In genomic region chr12:102284267-102284610, GRCm38 (mm10) we compare ENCODE assay signal across 8 mouse cellular contexts. TPM values are rescaled to one million over a fixed set of nuclear protein-coding genes. Genes with fewer than 3 reads are reported as not detected.
DNase-seq lines count a peak whose midpoint lies in the region; ATAC-seq and TF ChIP-seq lines count a peak whose summit lies in the region.

No protein-coding gene starts in this region.

- H3K4me1 ChIP-seq in kidney, adult 2 months (ENCODE audit: control insufficient read depth, insufficient read depth, low read length): peaks cover 36% of the 10 kb centered on the region
- peaks cover 24% of the 10 kb centered on the region for H3K4me1 ChIP-seq in embryonic facial prominence, embryonic 10.5 days
- H3K4me1 ChIP-seq in hindbrain, embryonic 16.5 days (ENCODE audit: control insufficient read depth, insufficient read depth, low read depth, low read length): peaks cover 15% of the 10 kb centered on the region
- peaks cover 17% of the 10 kb centered on the region for H3K4me1 ChIP-seq in midbrain, embryonic 12.5 days

- H3K27ac ChIP-seq in kidney, adult 2 months (ENCODE audit: insufficient read depth, low read depth, low read length): peak overlapping the region; percentile 51
- H3K27ac ChIP-seq in embryonic facial prominence, embryonic 10.5 days (replicated peaks): no peak overlapping the region
- H3K27ac ChIP-seq in hindbrain, embryonic 16.5 days (ENCODE audit: low read depth, low read length): no peak overlapping the region; the same call in 1 of the 2 replicates
- H3K27ac ChIP-seq in midbrain, embryonic 12.5 days (replicated peaks): no peak overlapping the region

- H3K9ac ChIP-seq in hindbrain, embryonic 16.5 days (ENCODE audit: low read depth, low read length): no peak overlapping the region
- H3K9ac ChIP-seq in midbrain, embryonic 12.5 days (replicated peaks): no peak overlapping the region

- no peaks in the 10 kb centered on the region for H3K9me3 ChIP-seq in embryonic facial prominence, embryonic 10.5 days
- no peaks in the 10 kb centered on the region for H3K9me3 ChIP-seq in hindbrain, embryonic 16.5 days (ENCODE audit: control insufficient read depth, low read length)
- no peaks in the 10 kb centered on the region for H3K9me3 ChIP-seq in midbrain, embryonic 12.5 days

- no peak for TF ChIP-seq POLR2A in kidney, adult 2 months (IDR thresholded peaks at IDR 0.05; ENCODE audit: low read depth, low read length)

- H3K27me3 ChIP-seq in kidney, adult 2 months (replicated peaks; ENCODE audit: control insufficient read depth, insufficient read depth, low read length): no peaks in the 10 kb centered on the region
- H3K27me3 ChIP-seq in embryonic facial prominence, embryonic 10.5 days (replicated peaks; ENCODE audit: low read depth, poor library complexity, severe bottlenecking): peaks cover 51% of the 10 kb centered on the region
- 0 out of 2 replicates have a peak, but pooled peaks cover 2% of the 10 kb centered on the region for H3K27me3 ChIP-seq in hindbrain, embryonic 16.5 days (replicated peaks; ENCODE audit: control insufficient read depth, insufficient read depth, low read length)
- peaks cover 40% of the 10 kb centered on the region for H3K27me3 ChIP-seq in midbrain, embryonic 12.5 days

- H3K36me3 ChIP-seq in kidney, adult 2 months (ENCODE audit: control insufficient read depth, insufficient read depth, low read length): no peaks in the 10 kb centered on the region
- H3K36me3 ChIP-seq in embryonic facial prominence, embryonic 10.5 days (replicated peaks): no peaks in the 10 kb centered on the region
- no peaks in the 10 kb centered on the region for H3K36me3 ChIP-seq in hindbrain, embryonic 16.5 days (ENCODE audit: control insufficient read depth, insufficient read depth, low read length)
- H3K36me3 ChIP-seq in midbrain, embryonic 12.5 days: no peaks in the 10 kb centered on the region

- no peak for DNase-seq in kidney, adult 2 months
- no peak for DNase-seq in kidney, postnatal 10 days
- no peak for DNase-seq in embryonic facial prominence, embryonic 10.5 days (ENCODE audit: low spot score)
- no peak for DNase-seq in cerebellum, postnatal 36 days
- DNase-seq in cerebellum, adult 9-10 months: no peak
- no peak for DNase-seq in embryo, embryonic 9.5 days (ENCODE audit: extremely low spot score)

- peak overlapping the region; percentile 81; the same call in 1 of the 2 replicates for H3K4me3 ChIP-seq in kidney, adult 2 months (ENCODE audit: insufficient read depth, low read depth, low read length)
- H3K4me3 ChIP-seq in embryonic facial prominence, embryonic 10.5 days: peak overlapping the region; percentile 75
- H3K4me3 ChIP-seq in hindbrain, embryonic 16.5 days (ENCODE audit: low read length): peak overlapping the region; percentile 54
- H3K4me3 ChIP-seq in midbrain, embryonic 12.5 days: no peak overlapping the region

- WGBS in kidney, adult 2 months: 34% methylated on average over 9 of the region's 9 CpGs
- WGBS in embryonic facial prominence, embryonic 10.5 days: 39% methylated on average over 9 of the region's 9 CpGs
- WGBS in hindbrain, embryonic 16.5 days: 29% methylated on average over 9 of the region's 9 CpGs
- 35% methylated on average over 9 of the region's 9 CpGs for WGBS in midbrain, embryonic 12.5 days

- ATAC-seq in hindbrain, embryonic 16.5 days: no peak
- no peak for ATAC-seq in midbrain, embryonic 12.5 days (ENCODE audit: low FRiP score, low read depth)

- TF ChIP-seq CTCF in kidney, adult 2 months (conservative IDR thresholded peaks at IDR 0.05; ENCODE audit: insufficient read depth, insufficient read length, low read depth, low read length): no peak

- H3K4me2 ChIP-seq in hindbrain, embryonic 16.5 days (ENCODE audit: low read length): peak overlapping the region; percentile 99
- peak overlapping the region; percentile 74 for H3K4me2 ChIP-seq in midbrain, embryonic 12.5 days (replicated peaks)

RNA-seq across cellular contexts. Expression of gene Rin3, which starts 1.4 kb away (rescaled TPM):
- polyA plus RNA-seq in kidney, adult 2 months (2012; rRNA removed): 11.6 and 15.4 TPM in 2 replicates
- 3.8 and 4.0 TPM in 2 replicates for polyA plus RNA-seq in embryonic facial prominence, embryonic 10.5 days (2016; fragmentation: Nextera tagmentation; extraction: Ambion mirVana)
- 2.6 and 4.2 TPM in 2 replicates for polyA plus RNA-seq in hindbrain, embryonic 16.5 days (2015; fragmentation: Nextera tagmentation; extraction: Ambion mirVana)
- 4.2 and 5.1 TPM in 2 replicates for polyA plus RNA-seq in midbrain, embryonic 12.5 days (2016; fragmentation: Nextera tagmentation; extraction: Ambion mirVana)
